In genomic region chr3:131190671-131191367, GRCm38 (mm10) we compare ENCODE assay signal across 15 mouse cellular contexts.
"Had no signal": no experiment of that assay in that cellular context is flagged by ENCODE, and none has a peak within 500 bp of the region (broad histone marks: within the 10 kb centered on the region; RNA-seq: fewer than 3 reads in every experiment).

No protein-coding gene starts in this region.

- H3K27ac ChIP-seq: kidney, postnatal 0 days; limb, embryonic 12.5 days; liver, embryonic 13.5 days; neural tube, embryonic 12.5 days had no signal

- H3K4me2 ChIP-seq: limb, embryonic 12.5 days; liver, embryonic 13.5 days; neural tube, embryonic 12.5 days had no signal

- H3K4me3 ChIP-seq: limb, embryonic 12.5 days; liver, embryonic 13.5 days; myocyte; neural tube, embryonic 12.5 days had no signal

- H3K4me1 ChIP-seq: liver, embryonic 13.5 days; neural tube, embryonic 12.5 days had no signal

- H3K9ac ChIP-seq: limb, embryonic 12.5 days; liver, embryonic 13.5 days; liver, postnatal 0 days; neural tube, embryonic 12.5 days had no signal

- DNase-seq: kidney, adult 2 months; kidney, postnatal 36 days; layer of hippocampus, adult 9-11 months; layer of hippocampus, postnatal 36 days; liver; liver, embryonic 13.5 days; liver, postnatal 0 days; lung, postnatal 36 days; thymus, postnatal 36 days had no signal

- H3K27me3 ChIP-seq: limb, embryonic 12.5 days; neural tube, embryonic 12.5 days had no signal

- H3K36me3 ChIP-seq: liver, embryonic 13.5 days; neural tube, embryonic 12.5 days had no signal

- H3K9me3 ChIP-seq: limb, embryonic 12.5 days; liver, embryonic 13.5 days; neural tube, embryonic 12.5 days had no signal

- ATAC-seq: intestine, embryonic 16.5 days; liver, postnatal 0 days; lung, postnatal 0 days had no signal
